Comparison of ENCODE assay signal across 8 mouse cellular contexts in the genomic region with DNA sequence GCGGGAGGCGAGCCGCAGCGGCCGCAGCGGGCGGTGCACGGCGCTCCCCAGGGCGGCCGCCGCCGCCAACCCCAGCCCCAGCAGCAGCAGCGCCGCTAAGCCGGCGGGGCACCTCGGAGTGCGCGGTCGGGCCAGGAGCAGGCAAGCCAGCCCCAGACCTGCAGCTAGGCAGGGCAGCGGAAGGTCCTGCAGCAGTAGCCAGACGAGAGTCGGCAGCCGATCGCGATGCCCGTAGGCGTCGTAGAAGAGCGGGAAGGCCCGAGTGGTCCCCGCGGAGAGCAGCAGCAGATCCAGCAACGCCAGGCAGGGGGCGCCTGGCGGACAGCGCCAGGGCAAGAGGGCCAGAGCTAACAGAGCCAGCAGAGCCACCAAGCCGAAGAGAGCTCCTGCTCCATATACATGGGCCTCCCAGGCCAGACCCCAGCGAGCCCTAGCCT. TPM values are rescaled to one million over a fixed set of nuclear protein-coding genes. Genes with fewer than 3 reads are reported as not detected.
DNase-seq lines count a peak whose midpoint lies in the region; ATAC-seq and TF ChIP-seq lines count a peak whose summit lies in the region.

No protein-coding gene starts in this region.

- peak overlapping the region; percentile 44 for H3K4me3 ChIP-seq in hindbrain, embryonic 14.5 days (replicated peaks; ENCODE audit: low read length)

- peak; percentile 33 for DNase-seq in Patski (ENCODE audit: low read depth, low spot score)
- DNase-seq in cerebellum, postnatal 14 days, result peak; percentile 78 to 81
- peak; percentile 67 to 71 for DNase-seq in frontal cortex, postnatal 36 days (ENCODE audit: low spot score in 2 of 2)
- peak; percentile 76 for DNase-seq in hindbrain, embryonic 14.5 days (ENCODE audit: low spot score)
- peak; percentile 65 for DNase-seq in layer of hippocampus, postnatal 36 days
- DNase-seq in lung, postnatal 25 days (ENCODE audit: low spot score), result peak; percentile 75
- peak; percentile 91 for DNase-seq in retina, postnatal 1 day
- DNase-seq in thymus, postnatal 4 days, result peak; percentile 85

- CTCF ChIA-PET in Patski (lab: Charles Lee), result interaction anchor here (1.0 to 1.7 kb wide), 8 partner anchors 11 to 58 kb away, joined by 3 to 12 read pairs (median 6); no protein-coding TSS in a partner anchor

- H3K9ac ChIP-seq in hindbrain, embryonic 14.5 days, result peak overlapping the region; percentile 69

- peak overlapping the region; percentile 99 for H3K4me2 ChIP-seq in hindbrain, embryonic 14.5 days (replicated peaks)

- peak; percentile 88 for ATAC-seq in Patski
- ATAC-seq in hindbrain, embryonic 14.5 days (ENCODE audit: low FRiP score), result peak; percentile 59

- H3K27me3 ChIP-seq in Patski, result peaks cover 5% of the 10 kb centered on the region
- peaks cover 57% of the 10 kb centered on the region for H3K27me3 ChIP-seq in hindbrain, embryonic 14.5 days (ENCODE audit: control insufficient read depth, insufficient read depth, low read length)

- POLR2A ChIA-PET in Patski (lab: Charles Lee), result no interaction called here

- WGBS in hindbrain, embryonic 14.5 days, result under 1% methylated on average over 40 of the region's 40 CpGs

- 0 out of 2 replicates have a peak, but pooled peaks cover 4% of the 10 kb centered on the region for H3K36me3 ChIP-seq in hindbrain, embryonic 14.5 days (replicated peaks; ENCODE audit: control insufficient read depth, insufficient read depth)

- no peak for TF ChIP-seq CTCF in Patski (IDR thresholded peaks at IDR 0.05)

- in situ Hi-C loops in Patski (cut with MboI; ENCODE audit: low pct_unique_long_range_greater_than_20kb), result no loop called here

- peaks cover 8% of the 10 kb centered on the region for H3K4me1 ChIP-seq in hindbrain, embryonic 14.5 days (replicated peaks; ENCODE audit: control insufficient read depth, insufficient read depth, low read length)

- H3K27ac ChIP-seq in hindbrain, embryonic 14.5 days, result no peak overlapping the region

- H3K9me3 ChIP-seq in hindbrain, embryonic 14.5 days (ENCODE audit: control insufficient read depth, low read length), result no peaks in the 10 kb centered on the region

RNA-seq across cellular contexts. Expression of a gene that starts 6.2 kb away (rescaled TPM):
- 50.0 TPM for polyA plus RNA-seq in Patski (2021)
- 42.7 and 43.0 TPM in 2 replicates for polyA plus RNA-seq in hindbrain, embryonic 14.5 days (2014; fragmentation: Nextera tagmentation; extraction: Ambion mirVana)
- total RNA-seq in layer of hippocampus, postnatal 36 days (2021), result 10 to 100 TPM; 46.1 to 53.8 TPM

RNA-seq across cellular contexts. Expression of a gene that starts 8.4 kb away (rescaled TPM):
- polyA plus RNA-seq in Patski (2021), result 0.06 TPM
- polyA plus RNA-seq in hindbrain, embryonic 14.5 days (2014; fragmentation: Nextera tagmentation; extraction: Ambion mirVana), result 10.0 and 11.0 TPM in 2 replicates
- total RNA-seq in layer of hippocampus, postnatal 36 days (2021), result 1 to 10 TPM; 2.0 to 2.1 TPM

RNA-seq across cellular contexts. Expression of a gene that starts 45.2 kb away (rescaled TPM):
- polyA plus RNA-seq in Patski (2021), result 28.2 TPM
- 60.8 and 65.0 TPM in 2 replicates for polyA plus RNA-seq in hindbrain, embryonic 14.5 days (2014; fragmentation: Nextera tagmentation; extraction: Ambion mirVana)
- 10 to 100 TPM; 40.9 to 41.8 TPM for total RNA-seq in layer of hippocampus, postnatal 36 days (2021)

Comparison
In these comparisons a context has a peak if more than half of its experiments do, and no peak if none do; other contexts are left out.
1. DNase-seq: peak in every context shown above with its lines; median percentile 91 in retina, postnatal 1 day; 85 in thymus, postnatal 4 days; 80 in cerebellum, postnatal 14 days; 76 in hindbrain, embryonic 14.5 days; 75 in lung, postnatal 25 days; 69 in frontal cortex, postnatal 36 days; 65 in layer of hippocampus, postnatal 36 days; 33 in Patski.
2. RNA of a gene that starts 8.4 kb away (polyA plus RNA-seq): 10.0 to 11.0 TPM in hindbrain, embryonic 14.5 days; 0.06 TPM in Patski (single experiment); every median in the first group is over 10 times any median in the second.